Comparison of ENCODE assay signal across 18 mouse cellular contexts in genomic region chr1:33040740-33041139, GRCm38 (mm10).
"Had no signal": no experiment of that assay in that cellular context is flagged by ENCODE, and none has a peak within 500 bp of the region (broad histone marks: within the 10 kb centered on the region; RNA-seq: fewer than 3 reads in every experiment).

No protein-coding gene starts in this region.

- H3K4me1 ChIP-seq: limb, embryonic 12.5 days; limb, embryonic 15.5 days; stomach, embryonic 15.5 days had no signal

- ATAC-seq: liver, postnatal 0 days; lung, postnatal 0 days; midbrain, embryonic 16.5 days had no signal

- DNase-seq: kidney, adult 9 months; kidney, postnatal 14 days; kidney, postnatal 4 days; left cerebral cortex, postnatal 4 days; liver, postnatal 0 days; lung, embryonic 14.5 days; right cerebral cortex, postnatal 25 days; spleen, adult 18-20 months; thymus, postnatal 25 days had no signal

- H3K4me3 ChIP-seq: limb, embryonic 12.5 days; limb, embryonic 15.5 days; midbrain, embryonic 12.5 days; stomach, embryonic 15.5 days had no signal

- H3K27ac ChIP-seq: limb, embryonic 12.5 days; limb, embryonic 15.5 days; liver, embryonic 14.5 days; macrophage; midbrain, embryonic 12.5 days; stomach, embryonic 15.5 days had no signal

- H3K9ac ChIP-seq: limb, embryonic 12.5 days; limb, embryonic 15.5 days; liver, embryonic 14.5 days; liver, postnatal 0 days; lung, embryonic 14.5 days; midbrain, embryonic 12.5 days; stomach, embryonic 15.5 days had no signal

- H3K4me2 ChIP-seq: limb, embryonic 12.5 days; limb, embryonic 15.5 days; liver, embryonic 11.5 days; lung, embryonic 14.5 days; midbrain, embryonic 12.5 days; stomach, embryonic 15.5 days had no signal

- H3K27me3 ChIP-seq: limb, embryonic 12.5 days; limb, embryonic 15.5 days; midbrain, embryonic 12.5 days; stomach, embryonic 15.5 days had no signal

- H3K9me3 ChIP-seq: limb, embryonic 12.5 days; limb, embryonic 15.5 days; midbrain, embryonic 12.5 days; stomach, embryonic 15.5 days had no signal

- H3K36me3 ChIP-seq: limb, embryonic 12.5 days; limb, embryonic 15.5 days; midbrain, embryonic 12.5 days; stomach, embryonic 15.5 days had no signal
